Mouse (Mus musculus) embryonic facial prominence, embryonic 12.5 days (tissue): ENCODE data around the gene Tpcn2. TPM values are rescaled to one million over a fixed set of nuclear protein-coding genes. Genes with fewer than 3 reads are reported as not detected.

Source experiments
- ATAC-seq: fragments of 200-750 bp; cut with Nextera tagmentation; 2 replicates; pipeline ENCODE4 v1.8.0; 2017; ENCODE audit not compliant: insufficient number of reproducible peaks, insufficient read depth, low FRiP score, low TSS enrichment
- H3K27ac ChIP-seq: fragments of 300-500 bp; sonication (generic); 2 replicates; pipeline ENCODE4 v1.5.1; 2016; ENCODE audit warnings: mild to moderate bottlenecking
- H3K27me3 ChIP-seq: fragments of 300-500 bp; sonication (generic); 2 replicates; pipeline ENCODE4 v1.6.1; 2016; ENCODE audit warnings: mild to moderate bottlenecking, moderate library complexity
- H3K36me3 ChIP-seq: fragments of 300-500 bp; sonication (generic); 2 replicates; pipeline ENCODE4 v1.6.1; 2016; ENCODE audit warnings: mild to moderate bottlenecking
- H3K4me1 ChIP-seq: fragments of 300-500 bp; sonication (generic); 2 replicates; pipeline ENCODE4 v1.6.1; 2016
- H3K4me2 ChIP-seq: fragments of 300-500 bp; sonication (generic); replicated peaks from 2 replicates; pipeline ENCODE4 v1.6.1; 2016; ENCODE audit warnings: mild to moderate bottlenecking, moderate library complexity
- H3K4me3 ChIP-seq: fragments of 300-500 bp; sonication (generic); 2 replicates; pipeline ENCODE4 v1.5.1; 2016; ENCODE audit warnings: mild to moderate bottlenecking
- H3K9ac ChIP-seq: fragments of 300-500 bp; sonication (generic); 2 replicates; pipeline ENCODE4 v1.6.1; 2016; ENCODE audit warnings: mild to moderate bottlenecking, moderate library complexity
- H3K9me3 ChIP-seq: fragments of 300-500 bp; sonication (generic); 2 replicates; pipeline ENCODE4 v1.6.1; 2016; ENCODE audit warnings: mild to moderate bottlenecking, moderate library complexity
- WGBS: fragments of 180-500 bp; shearing (Covaris S2); methylation state at CpG from one replicate; pipeline ENCODE4 v1.1.7; 2016; 5-methylcytosine and 5-hydroxymethylcytosine counted together
- polyA plus RNA-seq: library from polyadenylated mRNA; unstranded; fragments of >200 nt; fragmentation: Nextera tagmentation; extraction: Ambion mirVana; gene quantifications from 2 replicates; pipeline ENCODE4 v1.2.1, GENCODE M21; 2016

Tpcn2 gene
- polyA plus RNA-seq, 1 experiment from 2014 or later = 11.5 TPM

DNA sequence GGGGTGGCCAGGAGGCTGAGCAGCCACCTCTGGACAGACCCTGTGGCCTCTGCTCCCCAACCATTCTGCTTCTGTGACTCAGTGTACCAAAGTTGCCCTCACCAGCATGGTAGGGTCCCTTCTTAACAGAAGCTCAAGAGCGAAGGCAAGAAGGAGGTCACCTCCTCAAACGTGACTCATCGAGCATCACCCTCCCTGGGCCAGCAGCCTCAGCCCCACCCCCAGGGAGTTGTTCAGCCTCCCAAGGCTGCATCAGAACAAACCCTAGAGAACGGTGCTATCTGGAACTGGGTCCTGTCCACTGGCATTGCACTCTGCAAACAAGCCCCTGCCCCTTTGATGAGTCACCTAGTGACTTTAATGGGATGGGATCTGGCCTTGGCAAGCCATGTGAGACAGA lies 25.1 kb upstream of the Tpcn2 start:
- no peak overlapping the region for H3K27ac ChIP-seq
- no peak overlapping the region for H3K4me2 ChIP-seq
- no peak for ATAC-seq
- no peak overlapping the region for H3K4me3 ChIP-seq
- no peak overlapping the region for H3K9ac ChIP-seq
- no peaks in the 10 kb centered on the region for H3K9me3 ChIP-seq
- H3K27me3 ChIP-seq = no peaks in the 10 kb centered on the region
- no peaks in the 10 kb centered on the region for H3K36me3 ChIP-seq
- 78% methylated on average over 4 of the region's 4 CpGs for WGBS
- H3K4me1 ChIP-seq = no peaks in the 10 kb centered on the region

GRCm38 (mm10) chr7:145308061-145308675 lies 24.4 kb upstream of the Tpcn2 start:
- ATAC-seq = no peak
- WGBS = 78% methylated on average over 30 of the region's 30 CpGs
- Histone ChIP-seq H3K27ac (no peak overlapping the region), H3K4me1 (no peaks in the 10 kb centered on the region), H3K4me2 (no peak overlapping the region), H3K9me3 (no peaks in the 10 kb centered on the region), H3K9ac (no peak overlapping the region), H3K36me3 (no peaks in the 10 kb centered on the region), H3K4me3 (no peak overlapping the region), H3K27me3 (no peaks in the 10 kb centered on the region)

DNA sequence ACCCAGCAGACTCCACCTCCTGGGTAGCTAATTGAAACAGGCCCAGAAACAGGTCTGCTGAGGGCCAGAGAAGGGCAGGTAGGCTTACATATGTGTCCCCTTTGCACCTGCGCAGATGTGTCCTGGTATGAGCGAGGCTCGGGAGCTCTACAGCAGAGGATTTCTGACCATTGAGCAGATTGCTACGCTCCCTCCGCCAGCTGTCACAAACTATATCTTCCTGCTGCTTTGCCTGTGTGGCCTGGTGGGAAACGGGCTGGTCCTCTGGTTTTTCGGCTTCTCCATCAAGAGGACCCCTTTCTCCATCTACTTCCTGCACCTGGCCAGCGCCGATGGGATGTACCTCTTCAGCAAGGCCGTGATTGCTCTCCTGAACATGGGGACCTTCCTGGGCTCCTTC lies 23.8 kb upstream of the Tpcn2 start:
- no peak overlapping the region for H3K4me3 ChIP-seq
- no peak overlapping the region for H3K4me2 ChIP-seq
- H3K27me3 ChIP-seq = no peaks in the 10 kb centered on the region
- H3K27ac ChIP-seq = no peak overlapping the region
- no peaks in the 10 kb centered on the region for H3K9me3 ChIP-seq
- H3K9ac ChIP-seq = no peak overlapping the region
- WGBS = 86% methylated on average over 10 of the region's 10 CpGs
- H3K4me1 ChIP-seq = peaks cover 5% of the 10 kb centered on the region; the same call in 1 of the 2 replicates
- H3K36me3 ChIP-seq = no peaks in the 10 kb centered on the region
- no peak for ATAC-seq

DNA sequence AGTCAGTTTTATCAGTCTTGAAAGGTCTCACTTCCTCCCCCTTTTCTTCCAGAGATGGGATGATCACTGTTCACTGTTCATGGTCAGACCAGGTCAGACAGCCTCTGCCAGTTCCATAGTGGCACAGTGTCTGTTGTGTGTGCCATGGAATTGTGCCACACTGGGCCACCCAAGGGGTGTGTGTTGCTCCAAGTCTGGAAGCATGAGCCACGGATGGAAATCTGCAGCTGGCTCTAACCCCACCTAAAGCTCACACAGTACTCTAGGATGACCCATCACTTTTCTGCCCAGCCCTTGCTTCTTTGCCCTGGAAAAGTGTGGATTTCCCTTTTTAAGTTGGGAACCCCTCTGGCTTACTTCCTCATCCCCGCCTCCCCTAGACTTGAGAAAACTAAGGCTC lies 20.3 kb upstream of the Tpcn2 start:
- H3K9ac ChIP-seq = no peak overlapping the region
- WGBS = 72% methylated on average over 2 of the region's 2 CpGs
- H3K27me3 ChIP-seq = no peaks in the 10 kb centered on the region
- H3K27ac ChIP-seq = no peak overlapping the region
- no peaks in the 10 kb centered on the region for H3K9me3 ChIP-seq
- peaks cover 27% of the 10 kb centered on the region for H3K4me1 ChIP-seq
- no peak for ATAC-seq
- H3K4me3 ChIP-seq = no peak overlapping the region
- no peaks in the 10 kb centered on the region for H3K36me3 ChIP-seq
- no peak overlapping the region for H3K4me2 ChIP-seq

DNA sequence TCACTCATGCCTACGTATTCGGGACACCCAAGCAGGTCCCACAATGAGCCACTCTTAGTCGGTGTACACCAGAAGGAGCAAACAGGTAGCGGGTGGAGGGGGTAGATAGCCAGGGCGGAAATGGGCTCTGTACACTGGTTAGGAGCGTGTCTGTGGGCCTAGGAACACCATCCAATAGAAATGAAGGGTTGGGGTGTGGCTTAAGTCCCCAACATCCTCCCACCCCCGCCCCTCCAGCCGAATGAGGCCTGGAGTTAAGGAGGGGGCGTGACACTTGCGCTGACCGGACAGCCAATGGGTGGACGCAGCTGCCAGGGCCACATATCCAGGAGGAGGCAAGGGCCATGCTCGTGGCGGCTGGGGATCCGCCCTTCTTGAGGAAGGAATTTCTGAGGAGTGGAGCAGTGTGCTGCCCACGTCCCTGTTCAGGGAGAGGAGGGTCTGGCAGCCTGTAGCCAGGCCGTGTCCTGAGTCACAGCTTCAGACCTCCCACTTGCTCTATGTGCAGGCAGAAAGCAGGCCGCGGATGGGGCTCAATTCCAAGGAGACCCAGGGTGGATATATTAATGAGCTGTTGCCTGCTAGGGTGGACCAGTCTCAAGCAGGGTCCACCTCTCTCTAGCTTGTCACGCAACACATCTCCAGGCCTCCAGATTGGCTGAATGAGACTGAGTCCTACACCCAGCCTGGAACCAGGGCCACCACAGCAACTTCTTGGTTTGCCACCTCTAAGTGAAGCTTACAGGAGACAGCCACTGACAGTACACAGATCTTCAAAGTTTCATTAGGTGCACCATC lies 18.9 kb upstream of the Tpcn2 start:
- no peaks in the 10 kb centered on the region for H3K9me3 ChIP-seq
- peak; percentile 79 for ATAC-seq
- no peaks in the 10 kb centered on the region for H3K36me3 ChIP-seq
- H3K4me3 ChIP-seq = peak overlapping the region; percentile 20
- no peaks in the 10 kb centered on the region for H3K27me3 ChIP-seq
- H3K4me2 ChIP-seq = peak overlapping the region; percentile 45
- H3K4me1 ChIP-seq = peaks cover 27% of the 10 kb centered on the region
- 0 out of 2 replicates have a peak overlapping the region, but pooled peaks have one; percentile 18 for H3K27ac ChIP-seq
- WGBS = 7% methylated on average over 20 of the region's 20 CpGs
- 0 out of 2 replicates have a peak overlapping the region, but pooled peaks have one; percentile 21 for H3K9ac ChIP-seq

DNA sequence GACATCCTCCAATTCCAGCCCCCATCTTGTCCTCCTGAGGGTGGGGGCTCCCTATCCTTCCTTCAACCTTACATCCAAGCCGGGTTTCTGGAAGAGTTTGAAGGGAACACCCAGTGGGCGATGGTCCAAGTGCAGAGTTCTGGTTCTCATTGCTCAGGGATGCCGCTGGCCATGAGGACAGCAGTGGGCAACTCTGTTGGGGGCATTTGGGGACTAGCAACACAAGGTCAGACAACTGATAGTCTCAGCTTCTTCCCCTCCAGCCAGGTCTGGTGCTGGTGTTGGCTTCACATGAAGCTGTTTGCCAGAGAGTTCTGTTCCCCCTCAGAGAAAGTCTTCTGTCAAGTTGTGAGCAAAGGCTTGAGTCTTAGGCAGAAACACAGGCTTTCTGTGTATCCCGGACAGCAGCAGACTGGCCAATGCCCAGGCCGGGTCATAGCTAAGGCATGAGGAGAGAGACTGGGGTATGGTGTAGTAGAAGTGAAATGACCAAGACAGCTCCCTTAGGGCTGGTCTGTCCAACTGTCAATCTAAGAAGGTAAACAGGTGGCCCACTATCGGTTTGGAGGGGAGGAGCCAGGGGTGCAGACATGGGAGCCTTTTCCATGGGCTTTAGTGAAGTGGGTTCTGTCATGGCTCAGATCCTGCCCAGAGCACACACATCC lies 17.7 kb upstream of the Tpcn2 start:
- H3K27ac ChIP-seq = no peak overlapping the region
- H3K9ac ChIP-seq = no peak overlapping the region
- H3K27me3 ChIP-seq = no peaks in the 10 kb centered on the region
- H3K4me1 ChIP-seq = peaks cover 27% of the 10 kb centered on the region
- H3K4me3 ChIP-seq = no peak overlapping the region
- ATAC-seq = no peak
- no peaks in the 10 kb centered on the region for H3K36me3 ChIP-seq
- H3K4me2 ChIP-seq = no peak overlapping the region
- WGBS = 83% methylated on average over 6 of the region's 6 CpGs
- no peaks in the 10 kb centered on the region for H3K9me3 ChIP-seq

- H3K4me2 ChIP-seq = no peak overlapping the region
Measured at GRCm38 (mm10) chr7:145301008-145301340, 17.2 kb upstream of the Tpcn2 start.

DNA sequence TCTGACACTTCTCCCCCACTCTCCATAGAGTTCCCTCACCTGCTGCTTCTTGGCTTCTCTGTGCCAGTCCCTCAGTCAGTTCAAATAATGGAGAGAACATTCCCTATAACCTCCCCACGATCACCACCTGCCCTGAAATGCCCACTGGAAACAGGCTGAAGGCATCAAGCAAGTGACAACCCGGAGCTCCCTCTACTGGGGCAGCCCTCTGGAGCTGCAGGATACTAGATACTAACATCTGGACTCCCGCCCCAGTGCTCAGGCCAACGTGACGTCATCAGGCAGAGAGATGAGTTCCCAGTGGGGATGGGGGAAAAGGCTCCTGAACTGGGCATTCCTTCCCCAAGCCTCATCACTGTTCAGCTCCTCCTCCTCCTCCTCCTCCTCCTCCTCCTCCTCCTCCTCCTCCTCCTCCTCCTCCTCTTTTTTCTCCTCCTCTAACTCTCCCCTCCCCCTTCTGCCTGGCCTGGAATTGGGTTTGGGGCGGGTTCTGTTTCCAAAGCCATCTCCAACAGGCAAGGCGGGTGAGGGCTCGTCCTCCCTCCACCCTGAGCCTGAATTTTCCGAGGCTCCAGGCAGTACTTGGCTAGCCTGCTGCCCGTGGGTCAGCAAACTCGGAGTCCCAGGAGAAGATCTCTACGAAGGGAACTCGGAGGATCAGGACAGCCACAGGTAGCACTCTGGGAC lies 16.7 kb upstream of the Tpcn2 start, which contains the start of gene Mrgprf:
TSS of gene Mrgprf (plus strand) at position 508 of the 687 bp plus-strand sequence.
- H3K27me3 ChIP-seq = no peaks in the 10 kb centered on the region
- H3K4me1 ChIP-seq = peaks cover 27% of the 10 kb centered on the region
- H3K9me3 ChIP-seq = no peaks in the 10 kb centered on the region
- no peak within 1 kb of the TSS for H3K9ac ChIP-seq
- no peak within 1 kb of the TSS for H3K4me3 ChIP-seq
- no peak within 1 kb of the TSS for H3K27ac ChIP-seq
- ATAC-seq = no peak
- WGBS = 39% methylated on average over 12 of the region's 13 CpGs
- H3K4me2 ChIP-seq = no peak within 1 kb of the TSS
- no peaks in the 10 kb centered on the region for H3K36me3 ChIP-seq

More at GRCm38 (mm10) chr7:145301008-145301340, 17.2 kb upstream of the Tpcn2 start:
- H3K36me3 ChIP-seq = no peaks in the 10 kb centered on the region
- H3K4me1 ChIP-seq = peaks cover 27% of the 10 kb centered on the region
- ATAC-seq = no peak
- no peak overlapping the region for H3K9ac ChIP-seq
- H3K4me3 ChIP-seq = no peak overlapping the region
- H3K9me3 ChIP-seq = no peaks in the 10 kb centered on the region
- no peak overlapping the region for H3K27ac ChIP-seq
- no peaks in the 10 kb centered on the region for H3K27me3 ChIP-seq

DNA sequence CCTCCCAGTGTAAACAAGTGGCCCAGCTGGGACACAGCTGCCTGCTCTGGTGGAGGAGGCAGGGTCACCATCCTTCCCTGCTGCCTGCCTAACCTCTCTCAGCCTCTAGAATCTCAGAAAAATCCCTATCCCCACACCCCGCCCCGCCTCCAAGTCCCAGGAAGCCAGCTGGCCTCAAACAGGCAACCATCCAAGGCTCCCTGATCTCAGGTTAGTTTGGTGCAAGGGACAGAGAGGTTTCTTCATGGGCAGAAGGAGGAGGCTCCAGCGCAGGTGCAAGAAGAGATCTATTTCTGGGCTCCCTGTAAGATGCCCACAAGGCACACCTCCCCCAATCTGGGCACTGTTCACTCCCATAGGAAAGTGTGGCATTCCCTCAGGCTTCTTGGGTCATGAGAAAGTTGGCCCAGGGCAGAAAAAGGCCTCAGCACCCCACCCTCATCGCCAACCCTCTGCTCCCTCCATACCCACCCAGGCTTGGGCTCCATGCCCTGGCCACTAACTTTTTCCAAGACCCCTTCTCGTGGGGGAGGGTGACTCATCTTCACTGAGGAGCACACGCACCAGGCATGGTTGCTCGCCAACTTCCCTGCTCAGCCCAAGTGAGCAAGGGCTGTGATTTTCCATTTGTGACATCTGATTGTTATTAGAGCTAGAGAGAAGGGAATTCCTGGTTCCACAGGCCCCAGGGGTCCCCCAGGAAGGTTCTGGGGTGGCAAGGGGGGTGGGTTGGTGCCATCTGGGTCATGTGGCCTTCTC lies 15.9 kb upstream of the Tpcn2 start:
- no peak overlapping the region for H3K27ac ChIP-seq
- no peak for ATAC-seq
- no peak overlapping the region for H3K9ac ChIP-seq
- H3K4me2 ChIP-seq = no peak overlapping the region
- peaks cover 27% of the 10 kb centered on the region for H3K4me1 ChIP-seq
- 60% methylated on average over 7 of the region's 7 CpGs for WGBS
- H3K9me3 ChIP-seq = no peaks in the 10 kb centered on the region
- H3K4me3 ChIP-seq = no peak overlapping the region
- no peaks in the 10 kb centered on the region for H3K27me3 ChIP-seq
- H3K36me3 ChIP-seq = no peaks in the 10 kb centered on the region

- no peak overlapping the region for H3K9ac ChIP-seq
- no peaks in the 10 kb centered on the region for H3K27me3 ChIP-seq
- 62% methylated on average over 3 of the region's 3 CpGs for WGBS
- H3K27ac ChIP-seq = no peak overlapping the region
- ATAC-seq = no peak
- no peaks in the 10 kb centered on the region for H3K36me3 ChIP-seq
- no peaks in the 10 kb centered on the region for H3K9me3 ChIP-seq
- H3K4me3 ChIP-seq = no peak overlapping the region
- H3K4me2 ChIP-seq = no peak overlapping the region
- H3K4me1 ChIP-seq = peaks cover 27% of the 10 kb centered on the region
Measured at GRCm38 (mm10) chr7:145298666-145299490, 15.1 kb upstream of the Tpcn2 start.
